Mouse (Mus musculus): ENCODE results near the gene Cplx3. TPM values are rescaled to one million over a fixed set of nuclear protein-coding genes. Genes with fewer than 3 reads are reported as not detected.

Gene Cplx3
- polyA plus RNA-seq, 1 experiment from 2014 or later: not detected

DNA sequence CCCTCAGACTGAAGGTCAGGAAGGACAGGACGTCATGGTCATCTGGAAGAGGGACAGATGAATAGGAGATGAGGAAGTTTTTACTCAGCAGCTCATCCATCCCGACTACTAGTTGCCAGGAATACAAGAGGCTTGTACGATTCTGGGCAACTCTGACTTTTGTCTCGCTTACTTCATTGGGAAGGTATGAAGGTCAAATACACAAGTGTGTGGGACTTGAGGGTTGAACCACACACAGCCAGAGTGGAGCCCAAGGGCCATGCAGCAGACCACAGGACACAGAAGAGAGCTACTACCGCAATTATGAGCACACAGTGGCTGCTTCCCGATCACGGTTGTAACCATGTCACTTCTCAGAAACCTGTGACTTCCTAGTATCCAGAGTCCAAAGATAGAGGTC, 6.5 kb upstream of the Cplx3 start:
- no peaks in the 10 kb centered on the region for H3K9me3 ChIP-seq (ENCODE audit: low read depth, low read length)
- no peak overlapping the region for H3K4me2 ChIP-seq
- no peak overlapping the region for H3K4me3 ChIP-seq (ENCODE audit: low read depth, low read length)
- no peak for TF ChIP-seq CTCF (IDR thresholded peaks at IDR 0.05; ENCODE audit: low read depth)
- ATAC-seq (ENCODE audit: insufficient read depth) (no peak), DNase-seq (no peak)
- H3K36me3 ChIP-seq (ENCODE audit: insufficient read depth): no peaks in the 10 kb centered on the region
- H3K4me1 ChIP-seq (ENCODE audit: insufficient read depth): no peaks in the 10 kb centered on the region
- no peak overlapping the region for H3K9ac ChIP-seq
- 70% methylated on average over 7 of the region's 7 CpGs for WGBS
- no peaks in the 10 kb centered on the region for H3K27me3 ChIP-seq (ENCODE audit: insufficient read depth, low read length)
- H3K27ac ChIP-seq (ENCODE audit: low read depth): no peak overlapping the region

GRCm38 (mm10) chr9:57610359-57610826, 4.3 kb upstream of the Cplx3 start:
- Histone ChIP-seq H3K4me3 (ENCODE audit: low read depth, low read length) (no peak overlapping the region), H3K9me3 (ENCODE audit: low read depth, low read length) (no peaks in the 10 kb centered on the region), H3K27ac (ENCODE audit: low read depth) (no peak overlapping the region), H3K36me3 (ENCODE audit: insufficient read depth) (no peaks in the 10 kb centered on the region), H3K27me3 (ENCODE audit: insufficient read depth, low read length) (peaks cover 4% of the 10 kb centered on the region; the same call in 1 of the 2 replicates), H3K9ac (no peak overlapping the region), H3K4me2 (no peak overlapping the region), H3K4me1 (ENCODE audit: insufficient read depth) (no peaks in the 10 kb centered on the region)
- WGBS: 46% methylated on average over 3 of the region's 3 CpGs
- TF ChIP-seq CTCF (IDR thresholded peaks at IDR 0.05; ENCODE audit: low read depth): no peak
- ATAC-seq (ENCODE audit: insufficient read depth): no peak
- DNase-seq: no peak

- Histone ChIP-seq H3K9me3 (ENCODE audit: low read depth, low read length) (no peaks in the 10 kb centered on the region), H3K4me2 (no peak overlapping the region), H3K4me3 (ENCODE audit: low read depth, low read length) (no peak overlapping the region), H3K27ac (ENCODE audit: low read depth) (no peak overlapping the region), H3K9ac (no peak overlapping the region), H3K27me3 (ENCODE audit: insufficient read depth, low read length) (peaks cover 4% of the 10 kb centered on the region; the same call in 1 of the 2 replicates), H3K36me3 (ENCODE audit: insufficient read depth) (no peaks in the 10 kb centered on the region), H3K4me1 (ENCODE audit: insufficient read depth) (no peaks in the 10 kb centered on the region)
- no peak for DNase-seq
- 39% methylated on average over 3 of the region's 3 CpGs for WGBS
- no peak for ATAC-seq (ENCODE audit: insufficient read depth)
- no peak for TF ChIP-seq CTCF (IDR thresholded peaks at IDR 0.05; ENCODE audit: low read depth)
Measured at GRCm38 (mm10) chr9:57609803-57610202, 3.7 kb upstream of the Cplx3 start.

- DNase-seq (no peak), ATAC-seq (ENCODE audit: insufficient read depth) (no peak)
- H3K4me3 ChIP-seq (ENCODE audit: low read depth, low read length): no peak overlapping the region
- H3K36me3 ChIP-seq (ENCODE audit: insufficient read depth): no peaks in the 10 kb centered on the region
- 16% methylated on average over 9 of the region's 9 CpGs for whole genome bisulfite sequencing
- no peak for TF ChIP-seq CTCF (IDR thresholded peaks at IDR 0.05; ENCODE audit: low read depth)
- peaks cover 4% of the 10 kb centered on the region; the same call in 1 of the 2 replicates for H3K27me3 ChIP-seq (ENCODE audit: insufficient read depth, low read length)
- H3K4me1 ChIP-seq (ENCODE audit: insufficient read depth): no peaks in the 10 kb centered on the region
- H3K4me2 ChIP-seq: no peak overlapping the region
- H3K9ac ChIP-seq: no peak overlapping the region
- no peak overlapping the region for H3K27ac ChIP-seq (ENCODE audit: low read depth)
- no peaks in the 10 kb centered on the region for H3K9me3 ChIP-seq (ENCODE audit: low read depth, low read length)
Measured at GRCm38 (mm10) chr9:57605503-57605902, 578 bp downstream of the Cplx3 start.

DNA sequence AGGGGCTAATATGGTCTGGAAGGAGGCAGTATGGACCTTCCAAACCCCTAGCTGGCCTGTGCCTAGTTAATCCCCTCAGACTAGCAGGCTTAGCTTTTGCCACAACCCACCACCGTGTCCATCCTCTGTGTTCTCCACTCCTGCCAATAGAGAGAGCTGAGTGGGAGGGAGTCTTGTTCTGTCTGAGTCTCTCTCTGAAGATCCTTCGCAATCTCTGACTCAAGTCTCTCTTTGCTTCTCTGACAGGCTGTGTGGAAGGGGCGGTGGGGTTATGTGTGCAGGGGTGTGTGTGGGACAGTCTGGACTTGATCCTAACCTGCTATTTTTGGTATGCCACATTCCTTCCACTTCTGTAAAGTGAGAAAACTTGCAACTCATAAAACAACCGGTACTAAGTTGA, 1.2 kb downstream of the Cplx3 start:
- ATAC-seq (ENCODE audit: insufficient read depth) (no peak), DNase-seq (no peak)
- no peak for TF ChIP-seq CTCF (IDR thresholded peaks at IDR 0.05; ENCODE audit: low read depth)
- Histone ChIP-seq H3K9ac (no peak overlapping the region), H3K9me3 (ENCODE audit: low read depth, low read length) (no peaks in the 10 kb centered on the region), H3K4me1 (ENCODE audit: insufficient read depth) (no peaks in the 10 kb centered on the region), H3K27ac (ENCODE audit: low read depth) (no peak overlapping the region), H3K36me3 (ENCODE audit: insufficient read depth) (no peaks in the 10 kb centered on the region), H3K4me3 (ENCODE audit: low read depth, low read length) (no peak overlapping the region), H3K4me2 (no peak overlapping the region), H3K27me3 (ENCODE audit: insufficient read depth, low read length) (peaks cover 4% of the 10 kb centered on the region; the same call in 1 of the 2 replicates)
- 74% methylated on average over 4 of the region's 4 CpGs for WGBS

- H3K9me3 ChIP-seq (ENCODE audit: low read depth, low read length): no peaks in the 10 kb centered on the region
- DNase-seq (no peak), ATAC-seq (ENCODE audit: insufficient read depth) (no peak)
- H3K4me1 ChIP-seq (ENCODE audit: insufficient read depth): no peaks in the 10 kb centered on the region
- WGBS: 42% methylated on average over 8 of the region's 8 CpGs
- no peak overlapping the region for H3K9ac ChIP-seq
- no peak overlapping the region for H3K4me3 ChIP-seq (ENCODE audit: low read depth, low read length)
- H3K36me3 ChIP-seq (ENCODE audit: insufficient read depth): no peaks in the 10 kb centered on the region
- H3K27ac ChIP-seq (ENCODE audit: low read depth): no peak overlapping the region
- no peak for TF ChIP-seq CTCF (IDR thresholded peaks at IDR 0.05; ENCODE audit: low read depth)
- no peak overlapping the region for H3K4me2 ChIP-seq
- peaks cover 4% of the 10 kb centered on the region; the same call in 1 of the 2 replicates for H3K27me3 ChIP-seq (ENCODE audit: insufficient read depth, low read length)
Measured at GRCm38 (mm10) chr9:57602098-57602497, 4.0 kb downstream of the Cplx3 start.

GRCm38 (mm10) chr9:57601353-57601706, 4.8 kb downstream of the Cplx3 start:
- no peak for TF ChIP-seq CTCF (IDR thresholded peaks at IDR 0.05; ENCODE audit: low read depth)
- no peaks in the 10 kb centered on the region for H3K36me3 ChIP-seq (ENCODE audit: insufficient read depth)
- H3K27ac ChIP-seq (ENCODE audit: low read depth): no peak overlapping the region
- peaks cover 4% of the 10 kb centered on the region; the same call in 1 of the 2 replicates for H3K27me3 ChIP-seq (ENCODE audit: insufficient read depth, low read length)
- WGBS: 20% methylated on average over 2 of the region's 2 CpGs
- no peak overlapping the region for H3K4me3 ChIP-seq (ENCODE audit: low read depth, low read length)
- H3K4me2 ChIP-seq: no peak overlapping the region
- H3K4me1 ChIP-seq (ENCODE audit: insufficient read depth): no peaks in the 10 kb centered on the region
- no peak overlapping the region for H3K9ac ChIP-seq
- DNase-seq (no peak), ATAC-seq (ENCODE audit: insufficient read depth) (no peak)
- H3K9me3 ChIP-seq (ENCODE audit: low read depth, low read length): no peaks in the 10 kb centered on the region
